Mouse (Mus musculus) lung, embryonic 14.5 days (tissue): ENCODE results near the gene Atxn1. TPM values are rescaled to one million over a fixed set of nuclear protein-coding genes. Genes with fewer than 3 reads are reported as not detected.

Experiments used
- ATAC-seq: fragments of 200-750 bp; cut with Nextera tagmentation; 2 replicates; pipeline ENCODE4 v1.8.0; 2017; ENCODE audit warnings: mild to moderate bottlenecking, moderate TSS enrichment, moderate library complexity; ENCODE audit not compliant: insufficient read depth
- DNase-seq: peaks from one replicate; pipeline ENCODE4 v3.0.0-alpha.2; 2015
- H3K27ac ChIP-seq: fragments of 300-500 bp; sonication (generic); 2 replicates; pipeline ENCODE4 v1.5.1; 2014; ENCODE audit warnings: low read depth, mild to moderate bottlenecking, moderate library complexity
- H3K27me3 ChIP-seq: fragments of 300-500 bp; sonication (generic); 2 replicates; pipeline ENCODE4 v1.6.1; 2014; ENCODE audit warnings: low read length, control low read depth; ENCODE audit not compliant: insufficient read depth
- H3K36me3 ChIP-seq: fragments of 300-500 bp; sonication (generic); 2 replicates; pipeline ENCODE4 v1.6.1; 2014; ENCODE audit warnings: control low read depth; ENCODE audit not compliant: insufficient read depth
- H3K4me1 ChIP-seq: fragments of 300-500 bp; sonication (generic); 2 replicates; pipeline ENCODE4 v1.6.1; 2014; ENCODE audit warnings: antibody characterized with exemption, control low read depth; ENCODE audit not compliant: insufficient read depth
- H3K4me2 ChIP-seq: fragments of 300-500 bp; sonication (generic); 2 replicates; pipeline ENCODE4 v1.6.1; 2014; ENCODE audit warnings: mild to moderate bottlenecking
- H3K4me3 ChIP-seq: fragments of 300-500 bp; sonication (generic); 2 replicates; pipeline ENCODE4 v1.5.1; 2014; ENCODE audit warnings: low read depth, low read length
- H3K9ac ChIP-seq: fragments of 300-500 bp; sonication (generic); 2 replicates; pipeline ENCODE4 v1.6.1; 2014
- H3K9me3 ChIP-seq: fragments of 300-500 bp; sonication (generic); 2 replicates; pipeline ENCODE4 v1.6.1; 2016; ENCODE audit warnings: low read depth, low read length, control low read depth
- CTCF ChIP-seq: IDR thresholded peaks from 2 replicates; pipeline ENCODE4 v1.5.1; 2016; ENCODE audit warnings: antibody characterized with exemption, low read depth
- WGBS: fragments of 180-500 bp; shearing (Covaris S2); extraction: QIAGEN DNeasy Blood & Tissue Kit; methylation state at CpG from one replicate; pipeline ENCODE4 v1.1.7; 2014; 5-methylcytosine and 5-hydroxymethylcytosine counted together
- polyA plus RNA-seq: library from polyadenylated mRNA; unstranded; fragments of >200 nt; fragmentation: Nextera tagmentation; extraction: Ambion mirVana; gene quantifications from 2 replicates; pipeline ENCODE4 v1.2.1, GENCODE M21; 2014

Atxn1 gene
- polyA plus RNA-seq, 1 experiment from 2014 or later = 3.9 TPM

DNA sequence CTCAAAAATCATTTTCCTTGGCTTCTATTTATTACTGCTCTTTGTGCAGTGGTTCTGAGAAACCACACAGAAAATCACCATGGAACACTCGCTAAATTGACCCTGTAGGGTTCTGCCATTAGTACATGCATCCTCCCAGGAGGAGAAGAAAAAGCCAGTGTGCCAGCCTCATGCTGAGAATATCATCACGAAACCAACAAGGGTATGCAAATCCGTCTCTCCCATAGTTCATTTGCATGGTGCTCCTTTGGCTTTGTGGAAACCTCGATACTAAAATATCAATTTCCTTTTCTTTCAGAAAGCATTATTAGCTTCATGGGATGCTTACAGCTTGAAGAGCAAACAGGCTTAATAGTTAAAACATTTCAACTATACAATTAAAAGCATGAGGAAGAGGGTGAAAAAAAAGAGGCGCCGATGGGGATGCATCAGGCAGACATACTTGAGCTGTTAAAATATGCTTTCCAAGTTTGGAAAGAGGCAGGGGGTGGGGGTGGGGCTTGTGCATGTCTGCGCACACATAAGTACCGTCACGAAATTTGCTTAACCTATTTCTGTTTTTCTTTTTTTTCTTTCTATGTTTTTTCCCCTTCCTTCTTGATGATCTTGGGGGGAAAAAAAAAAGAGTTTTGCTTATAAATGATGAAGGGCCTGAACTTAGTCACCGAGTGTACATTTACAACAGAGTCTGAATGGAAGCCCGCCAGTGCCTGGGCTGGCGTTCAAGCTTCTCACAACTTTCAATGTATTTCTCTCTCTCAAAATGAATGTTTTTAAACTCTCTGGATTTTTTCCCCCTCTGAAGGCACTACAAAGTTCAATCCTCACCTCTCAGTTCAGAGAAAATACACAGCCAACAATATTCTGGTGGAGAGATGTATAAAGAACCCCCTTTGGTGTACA is 303.3 kb downstream of the Atxn1 start:
- H3K27ac ChIP-seq = no peak overlapping the region
- H3K9ac ChIP-seq = no peak overlapping the region
- no peaks in the 10 kb centered on the region for H3K9me3 ChIP-seq
- H3K36me3 ChIP-seq = no peaks in the 10 kb centered on the region
- DNase-seq = peak; percentile 65
- no peaks in the 10 kb centered on the region for H3K4me1 ChIP-seq
- ATAC-seq = no peak
- no peak overlapping the region for H3K4me2 ChIP-seq
- no peak for TF ChIP-seq CTCF
- WGBS = 61% methylated on average over 12 of the region's 12 CpGs
- H3K4me3 ChIP-seq = no peak overlapping the region
- no peaks in the 10 kb centered on the region for H3K27me3 ChIP-seq

GRCm38 (mm10) chr13:45659813-45660212 is 305.0 kb downstream of the Atxn1 start:
- Histone ChIP-seq H3K27me3 (no peaks in the 10 kb centered on the region), H3K27ac (no peak overlapping the region; the same call in 1 of the 2 replicates), H3K9me3 (no peaks in the 10 kb centered on the region), H3K4me2 (no peak overlapping the region), H3K36me3 (no peaks in the 10 kb centered on the region), H3K9ac (no peak overlapping the region), H3K4me3 (no peak overlapping the region), H3K4me1 (no peaks in the 10 kb centered on the region)
- 79% methylated on average over 4 of the region's 4 CpGs for WGBS
- ATAC-seq (no peak), DNase-seq (no peak)
- TF ChIP-seq CTCF = no peak

DNA sequence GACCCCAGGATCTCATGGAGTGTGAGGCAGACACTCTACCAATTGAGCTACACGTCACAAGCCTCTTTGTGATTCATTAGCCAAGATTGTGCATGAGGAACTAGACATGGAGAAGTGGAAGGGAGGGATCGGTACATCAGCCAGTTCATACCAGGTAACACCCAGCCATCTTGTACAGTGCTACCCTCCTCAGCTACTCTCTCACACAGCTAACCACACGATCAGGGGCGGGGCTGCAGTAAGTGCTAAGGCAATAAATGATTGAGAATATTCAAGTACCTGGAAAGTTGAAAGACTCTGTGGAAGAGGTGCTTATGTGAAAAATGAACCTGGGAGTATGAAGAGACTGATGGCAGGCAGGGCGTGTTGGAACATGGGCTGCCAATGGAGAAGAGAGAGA is 306.5 kb downstream of the Atxn1 start:
- H3K27me3 ChIP-seq = no peaks in the 10 kb centered on the region
- H3K9me3 ChIP-seq = no peaks in the 10 kb centered on the region
- TF ChIP-seq CTCF = no peak
- 77% methylated on average over 5 of the region's 5 CpGs for WGBS
- DNase-seq = no peak
- no peak overlapping the region for H3K27ac ChIP-seq
- H3K36me3 ChIP-seq = no peaks in the 10 kb centered on the region
- no peak overlapping the region for H3K4me2 ChIP-seq
- no peak overlapping the region for H3K9ac ChIP-seq
- H3K4me1 ChIP-seq = no peaks in the 10 kb centered on the region
- no peak for ATAC-seq
- no peak overlapping the region for H3K4me3 ChIP-seq

DNA sequence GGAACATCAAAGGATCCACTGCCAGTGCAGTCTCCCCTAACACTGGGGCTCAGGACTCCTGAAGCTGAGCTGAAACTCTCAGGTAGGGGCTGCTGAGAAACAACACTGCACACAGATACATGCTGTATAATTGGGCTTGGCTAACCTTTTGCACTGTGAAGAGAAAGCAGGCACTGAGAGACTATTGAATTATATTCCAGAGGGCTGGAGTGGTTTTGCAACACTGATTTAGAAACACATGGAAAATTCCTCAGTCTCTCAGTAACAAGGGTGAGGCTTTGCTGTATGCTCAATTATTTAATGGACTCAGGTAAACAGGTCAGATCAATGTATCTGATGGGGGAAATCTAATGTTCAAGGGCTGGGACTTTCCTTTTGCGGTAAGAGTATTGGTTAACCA is 307.6 kb downstream of the Atxn1 start:
- H3K4me2 ChIP-seq = no peak overlapping the region
- no peaks in the 10 kb centered on the region for H3K4me1 ChIP-seq
- DNase-seq = no peak
- TF ChIP-seq CTCF = no peak
- no peaks in the 10 kb centered on the region for H3K27me3 ChIP-seq
- no peak overlapping the region for H3K4me3 ChIP-seq
- no peaks in the 10 kb centered on the region for H3K36me3 ChIP-seq
- no peak overlapping the region for H3K9ac ChIP-seq
- no peak for ATAC-seq
- WGBS = 100% methylated on average over 1 of the region's 1 CpGs
- no peaks in the 10 kb centered on the region for H3K9me3 ChIP-seq
- no peak overlapping the region for H3K27ac ChIP-seq

- no peak overlapping the region for H3K4me2 ChIP-seq
- no peaks in the 10 kb centered on the region for H3K9me3 ChIP-seq
- H3K27me3 ChIP-seq = no peaks in the 10 kb centered on the region
- 73% methylated on average over 10 of the region's 10 CpGs for WGBS
- ATAC-seq = no peak
- no peaks in the 10 kb centered on the region for H3K36me3 ChIP-seq
- no peaks in the 10 kb centered on the region for H3K4me1 ChIP-seq
- no peak overlapping the region for H3K9ac ChIP-seq
- no peak for TF ChIP-seq CTCF
- no peak for DNase-seq
- no peak overlapping the region for H3K4me3 ChIP-seq
- no peak overlapping the region for H3K27ac ChIP-seq
Observed at GRCm38 (mm10) chr13:45651652-45652241, 313.1 kb downstream of the Atxn1 start.

DNA sequence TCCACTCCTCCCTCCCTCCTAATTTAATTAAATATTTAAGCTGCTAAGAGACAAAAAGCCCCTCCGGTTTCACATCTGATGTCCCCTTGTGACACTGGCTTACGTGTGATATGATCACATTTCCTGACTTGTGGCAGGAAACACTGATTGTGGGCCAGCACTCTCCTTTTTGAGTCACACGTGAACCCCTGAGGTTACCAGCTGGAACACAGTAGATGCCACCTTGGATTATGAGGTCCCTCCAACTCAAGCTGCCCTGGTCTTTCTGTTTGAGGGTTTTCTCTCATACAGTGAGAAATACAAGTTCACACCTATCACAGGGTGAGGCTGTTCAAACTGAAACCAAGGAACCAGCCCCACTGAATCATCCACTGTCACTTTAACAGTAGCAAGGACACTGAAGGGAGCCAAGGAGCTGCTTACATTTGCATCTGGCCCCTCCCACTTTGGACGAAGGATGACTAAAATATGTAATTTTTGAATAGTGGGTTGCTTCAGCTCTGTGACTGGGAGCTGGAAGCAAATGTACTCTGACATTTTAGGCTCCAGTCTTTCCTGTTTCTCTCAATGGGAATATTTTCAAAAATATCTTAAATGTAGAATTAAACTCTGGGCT is 315.5 kb downstream of the Atxn1 start:
- Histone ChIP-seq H3K9me3 (no peaks in the 10 kb centered on the region), H3K4me2 (no peak overlapping the region), H3K27ac (no peak overlapping the region), H3K27me3 (no peaks in the 10 kb centered on the region), H3K4me1 (no peaks in the 10 kb centered on the region), H3K4me3 (no peak overlapping the region), H3K36me3 (no peaks in the 10 kb centered on the region), H3K9ac (no peak overlapping the region)
- peak; percentile 60 for DNase-seq
- WGBS = 36% methylated on average over 4 of the region's 4 CpGs
- TF ChIP-seq CTCF = no peak
- ATAC-seq = no peak

GRCm38 (mm10) chr13:45643780-45644395 is 320.9 kb downstream of the Atxn1 start:
- Histone ChIP-seq H3K4me3 (no peak overlapping the region), H3K4me2 (no peak overlapping the region), H3K9ac (no peak overlapping the region), H3K9me3 (no peaks in the 10 kb centered on the region), H3K4me1 (peaks cover 7% of the 10 kb centered on the region; the same call in 1 of the 2 replicates), H3K27me3 (no peaks in the 10 kb centered on the region), H3K36me3 (no peaks in the 10 kb centered on the region), H3K27ac (no peak overlapping the region)
- TF ChIP-seq CTCF = no peak
- DNase-seq (no peak), ATAC-seq (no peak)
- WGBS = 55% methylated on average over 6 of the region's 6 CpGs
